In the genomic region with DNA sequence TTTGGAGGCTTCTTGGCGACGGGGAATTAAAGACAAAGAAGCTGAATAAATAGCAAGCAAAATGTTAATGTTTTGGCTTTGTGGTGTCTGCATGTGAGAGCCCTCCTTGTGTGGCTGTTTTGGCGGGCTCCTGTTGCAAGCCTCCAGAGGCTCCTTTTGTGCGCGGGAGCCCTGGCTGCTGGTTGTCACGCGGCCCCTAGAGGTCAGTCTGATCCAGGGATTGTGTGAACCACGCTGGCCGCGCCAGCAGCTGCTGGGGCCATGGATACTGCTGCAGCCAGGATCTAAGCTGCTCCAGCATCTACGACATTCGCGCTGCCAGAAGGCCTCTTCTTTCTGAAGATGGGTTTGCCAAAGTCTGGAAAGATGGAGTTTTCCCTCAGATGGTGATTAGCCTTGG, we compare ENCODE assay signal across 9 mouse cellular contexts.
A peak's percentile ranks its signal among the peaks of the same experiment; 100 is the strongest.
DNase-seq lines count a peak whose midpoint lies in the region; ATAC-seq and TF ChIP-seq lines count a peak whose summit lies in the region.
"Had no signal": no experiment of that assay in that cellular context is flagged by ENCODE, and none has a peak within 500 bp of the region (broad histone marks: within the 10 kb centered on the region; RNA-seq: fewer than 3 reads in every experiment).

No protein-coding gene starts in this region.

- no peak overlapping the region for H3K9ac ChIP-seq in forebrain, embryonic 16.5 days (replicated peaks; ENCODE audit: low read depth, low read length)
- no peak overlapping the region for H3K9ac ChIP-seq in neural tube, embryonic 12.5 days
- H3K9ac ChIP-seq: heart, embryonic 13.5 days had no signal

- H3K27ac ChIP-seq in forebrain, embryonic 16.5 days (ENCODE audit: low read length): peak overlapping the region; percentile 45
- no peak overlapping the region for H3K27ac ChIP-seq in layer of hippocampus, adult 2 months
- no peak overlapping the region for H3K27ac ChIP-seq in neural tube, embryonic 12.5 days
- H3K27ac ChIP-seq: heart, embryonic 13.5 days had no signal

- H3K4me3 ChIP-seq in forebrain, embryonic 16.5 days (replicated peaks; ENCODE audit: low read length): no peak overlapping the region
- H3K4me3 ChIP-seq in layer of hippocampus, adult 2 months: no peak overlapping the region
- no peak overlapping the region for H3K4me3 ChIP-seq in neural tube, embryonic 12.5 days
- H3K4me3 ChIP-seq: heart, embryonic 13.5 days had no signal

- H3K4me2 ChIP-seq in forebrain, embryonic 16.5 days (ENCODE audit: low read length): no peak overlapping the region
- H3K4me2 ChIP-seq in neural tube, embryonic 12.5 days (replicated peaks): no peak overlapping the region
- H3K4me2 ChIP-seq: heart, embryonic 13.5 days had no signal

- DNase-seq in layer of hippocampus, adult 11-12 months (ENCODE audit: low spot score): peak; percentile 35
- DNase-seq in layer of hippocampus, adult 9-10 months (ENCODE audit: low spot score): no peak
- peak; percentile 36 for DNase-seq in brain, embryonic 18.5 days (ENCODE audit: low read depth, low spot score)
- DNase-seq in layer of hippocampus, adult 2 months (ENCODE audit: low spot score in 2 of 2): peak; percentile 27 to 56
- no peak for DNase-seq in spleen, postnatal 36 days (ENCODE audit: low spot score in 2 of 2)
- DNase-seq in ovary, postnatal 14 days (ENCODE audit: low spot score): no peak

- ATAC-seq in forebrain, embryonic 16.5 days: peak; percentile 83
- 0 out of 2 replicates have a peak, but pooled peaks have one; percentile 37 for ATAC-seq in neural tube, embryonic 12.5 days (ENCODE audit: low FRiP score, low read depth)

- WGBS in forebrain, embryonic 16.5 days: 36% methylated on average over 13 of the region's 13 CpGs
- 48% methylated on average over 13 of the region's 13 CpGs for WGBS in neural tube, embryonic 12.5 days

- no peaks in the 10 kb centered on the region for H3K9me3 ChIP-seq in forebrain, embryonic 16.5 days (ENCODE audit: control insufficient read depth, low read length)
- no peaks in the 10 kb centered on the region for H3K9me3 ChIP-seq in neural tube, embryonic 12.5 days
- H3K9me3 ChIP-seq: heart, embryonic 13.5 days had no signal

- H3K4me1 ChIP-seq in forebrain, embryonic 16.5 days (replicated peaks; ENCODE audit: control insufficient read depth, insufficient read depth, low read length): no peaks in the 10 kb centered on the region
- H3K4me1 ChIP-seq in neural tube, embryonic 12.5 days: no peaks in the 10 kb centered on the region
- H3K4me1 ChIP-seq: heart, embryonic 13.5 days had no signal

- H3K36me3 ChIP-seq in forebrain, embryonic 16.5 days (ENCODE audit: control insufficient read depth, insufficient read depth): no peaks in the 10 kb centered on the region
- no peaks in the 10 kb centered on the region for H3K36me3 ChIP-seq in neural tube, embryonic 12.5 days
- H3K36me3 ChIP-seq: heart, embryonic 13.5 days had no signal

- H3K27me3 ChIP-seq in forebrain, embryonic 16.5 days (replicated peaks; ENCODE audit: control insufficient read depth, insufficient read depth, low read length): no peaks in the 10 kb centered on the region
- no peaks in the 10 kb centered on the region for H3K27me3 ChIP-seq in neural tube, embryonic 12.5 days (replicated peaks)
- H3K27me3 ChIP-seq: heart, embryonic 13.5 days had no signal

- peak; percentile 75 for TF ChIP-seq CTCF in layer of hippocampus, adult 2 months (conservative IDR thresholded peaks at IDR 0.05)

Comparison
In these comparisons a context has a peak if more than half of its experiments do, and no peak if none do; other contexts are left out.
1. DNase-seq: peak in layer of hippocampus, adult 11-12 months (single experiment), brain, embryonic 18.5 days (single experiment) and layer of hippocampus, adult 2 months (2 of 2); none in layer of hippocampus, adult 9-10 months (single experiment), spleen, postnatal 36 days (0 of 2) and ovary, postnatal 14 days (single experiment).